Mouse (Mus musculus): ENCODE data around the gene Ptprm. TPM values are rescaled to one million over a fixed set of nuclear protein-coding genes. Genes with fewer than 3 reads are reported as not detected.

The Ptprm gene
- total RNA-seq, 2 experiments from 2014 or later, result 31.2 to 33.6 TPM

DNA sequence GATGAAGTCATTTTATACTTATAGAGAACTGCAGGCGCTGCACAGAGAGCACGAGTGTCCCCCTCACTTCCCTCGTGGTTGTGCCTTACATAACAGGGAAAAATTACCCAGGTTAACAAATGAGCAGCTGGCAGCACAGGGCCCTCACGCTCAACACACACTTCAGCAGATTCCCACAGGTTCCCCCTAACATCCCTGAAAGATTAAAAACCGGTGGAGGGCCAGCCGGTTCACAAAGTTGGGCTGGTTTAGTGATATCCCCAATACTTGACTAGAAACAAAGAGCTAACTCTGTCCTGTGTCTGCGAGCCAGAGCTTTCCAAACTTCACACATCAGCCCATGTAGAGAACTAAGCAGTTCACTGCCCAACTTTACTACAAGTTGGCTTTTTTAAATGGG, 3.7 kb downstream of the Ptprm start:
- DNase-seq, result no peak
- intact Hi-C loops (cut with DNase I; ENCODE audit: low total_unique reads), result loop anchor here (10.0 kb wide), 1 partner anchor 234 kb away; no protein-coding TSS in a partner anchor

DNA sequence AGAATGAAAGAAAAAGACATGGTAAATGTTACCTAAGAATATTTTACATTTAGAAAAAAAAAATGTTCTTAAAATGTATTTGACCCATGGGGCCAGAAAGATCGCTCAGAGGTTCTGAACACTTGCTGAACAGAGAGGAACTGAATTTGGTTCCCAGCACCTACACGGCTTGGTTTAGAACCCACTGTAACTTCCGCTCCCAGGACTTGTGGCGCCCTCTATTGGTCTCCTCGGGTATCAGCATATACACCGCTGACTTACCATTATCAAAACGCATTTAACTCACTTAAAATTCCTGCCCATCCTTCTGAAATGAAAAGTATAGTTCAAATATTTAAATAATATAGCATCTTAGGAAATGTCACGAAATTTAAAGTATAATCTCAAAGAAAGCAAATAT, 4.7 kb downstream of the Ptprm start:
- intact Hi-C loops (cut with DNase I; ENCODE audit: low total_unique reads), result no loop called here
- DNase-seq, result no peak

DNA sequence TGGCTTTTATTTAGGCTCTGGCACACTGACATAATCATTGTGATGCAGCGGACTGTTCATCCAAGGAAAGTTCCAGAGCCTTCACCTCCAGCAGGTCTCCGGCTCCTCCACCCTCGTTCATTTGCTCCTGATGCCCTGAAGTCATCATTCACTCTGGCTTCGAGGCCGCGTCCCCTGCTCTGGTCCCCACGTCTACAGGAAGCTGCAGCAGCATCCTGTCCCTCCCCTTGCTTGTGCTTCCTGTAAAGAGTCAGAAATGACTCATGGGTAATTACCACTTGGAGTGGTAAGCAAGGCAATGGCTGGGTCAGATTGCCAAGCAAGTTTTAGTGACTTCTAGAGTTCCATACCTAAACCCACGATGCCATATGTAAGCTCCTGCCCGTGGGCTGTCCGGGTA, 7.3 kb downstream of the Ptprm start:
- DNase-seq, result no peak
- intact Hi-C loops (cut with DNase I; ENCODE audit: low total_unique reads), result no loop called here

DNA sequence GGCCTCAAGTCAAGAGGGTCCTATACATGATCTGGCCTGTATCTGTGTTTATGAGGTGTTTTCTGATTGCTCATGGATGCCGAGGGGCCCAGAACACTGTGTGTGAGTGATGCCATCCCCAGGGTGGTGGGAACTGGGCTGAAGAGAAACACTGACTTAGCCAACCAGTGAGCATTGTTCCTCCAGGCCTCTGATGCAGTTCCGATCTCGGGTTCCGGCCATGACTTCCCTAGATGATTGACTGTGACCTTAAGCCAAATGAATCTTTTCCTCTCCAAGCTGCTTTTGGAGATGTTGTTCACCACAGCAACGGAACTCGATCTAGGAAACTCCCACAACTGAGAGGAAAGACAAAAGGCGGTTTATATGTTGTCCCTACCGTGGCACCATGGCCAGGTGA, 9.1 kb downstream of the Ptprm start:
- no peak for DNase-seq
- intact Hi-C loops (cut with DNase I; ENCODE audit: low total_unique reads), result no loop called here

DNA sequence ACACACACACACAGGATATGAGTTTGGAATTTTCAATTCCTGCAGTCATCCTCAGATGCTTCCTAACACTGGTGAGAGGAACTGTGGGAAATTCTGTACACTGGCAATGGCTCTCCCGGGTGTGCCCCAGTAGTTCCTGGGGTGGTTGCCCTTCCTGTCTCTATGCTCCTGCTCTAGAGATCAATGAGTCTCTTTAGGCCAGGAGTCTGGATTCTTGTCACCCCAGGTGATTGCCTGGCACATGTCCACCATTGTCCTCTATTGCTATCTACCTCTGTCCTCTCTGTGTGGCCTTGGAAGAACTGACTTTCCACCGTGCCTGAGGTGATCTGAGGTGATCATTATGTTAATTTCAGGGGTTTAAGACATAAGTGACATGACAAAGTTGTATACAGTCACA, 10.8 kb downstream of the Ptprm start:
- intact Hi-C loops (cut with DNase I; ENCODE audit: low total_unique reads), result no loop called here
- DNase-seq, result no peak

DNA sequence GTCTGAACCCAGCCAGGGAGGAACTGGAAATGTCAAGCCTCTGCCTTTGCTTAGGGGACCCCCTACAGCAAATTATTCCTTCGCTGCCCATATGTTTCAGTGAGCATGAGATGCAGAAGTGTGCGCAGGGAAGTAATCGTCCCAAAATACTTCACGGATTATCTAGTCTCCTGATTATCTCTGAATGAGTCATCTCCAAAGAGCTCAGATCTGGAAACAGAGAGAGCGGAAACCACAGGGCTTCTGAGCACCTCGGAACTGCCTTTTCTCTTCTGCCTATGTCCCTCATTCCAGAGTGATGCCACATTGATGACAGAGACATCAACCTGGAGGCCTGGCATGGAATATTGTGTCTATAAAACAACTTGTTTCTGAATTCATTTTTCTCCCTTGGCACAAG, 11.3 kb downstream of the Ptprm start:
- DNase-seq, result no peak
- intact Hi-C loops (cut with DNase I; ENCODE audit: low total_unique reads), result no loop called here

DNA sequence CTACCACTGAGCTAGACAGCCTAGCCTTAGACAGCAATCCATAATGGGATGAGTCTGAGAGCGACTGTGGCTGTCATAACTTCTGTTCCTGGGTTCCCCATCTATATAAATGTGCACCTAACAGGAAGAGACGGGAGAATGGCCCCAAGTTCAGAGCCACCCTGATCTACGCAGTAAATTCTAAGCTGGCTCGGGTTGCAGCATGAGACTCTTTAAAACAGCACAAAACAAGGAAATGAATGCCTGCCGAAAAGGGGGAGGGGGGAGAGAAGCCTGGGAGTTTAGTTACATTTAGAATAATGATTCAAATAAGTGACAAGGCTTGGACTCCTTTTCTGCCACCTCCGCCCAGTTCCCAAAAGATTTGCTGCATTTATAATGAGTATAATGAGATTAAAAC, 13.9 kb downstream of the Ptprm start:
- intact Hi-C loops (cut with DNase I; ENCODE audit: low total_unique reads), result no loop called here
- no peak for DNase-seq

DNA sequence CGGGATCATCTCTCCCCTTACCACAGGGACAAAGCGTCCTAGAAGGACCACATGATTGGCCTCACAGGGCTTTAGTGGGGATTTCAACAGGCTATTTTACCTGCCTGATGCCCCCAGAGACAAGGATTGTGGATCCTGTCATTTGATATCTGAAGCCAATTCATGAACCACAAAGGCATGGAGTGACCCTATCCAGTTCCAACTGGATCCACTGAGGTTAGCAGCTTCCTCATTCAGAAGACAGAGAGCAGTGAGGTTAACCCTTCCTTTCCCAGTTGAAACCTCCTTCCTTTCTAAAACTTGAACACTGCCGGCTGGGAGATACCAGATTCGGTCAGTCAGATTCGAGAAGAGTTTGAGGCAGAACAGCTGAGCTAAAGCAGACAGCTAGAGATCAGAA, 14.7 kb downstream of the Ptprm start:
- intact Hi-C loops (cut with DNase I; ENCODE audit: low total_unique reads), result no loop called here

DNA sequence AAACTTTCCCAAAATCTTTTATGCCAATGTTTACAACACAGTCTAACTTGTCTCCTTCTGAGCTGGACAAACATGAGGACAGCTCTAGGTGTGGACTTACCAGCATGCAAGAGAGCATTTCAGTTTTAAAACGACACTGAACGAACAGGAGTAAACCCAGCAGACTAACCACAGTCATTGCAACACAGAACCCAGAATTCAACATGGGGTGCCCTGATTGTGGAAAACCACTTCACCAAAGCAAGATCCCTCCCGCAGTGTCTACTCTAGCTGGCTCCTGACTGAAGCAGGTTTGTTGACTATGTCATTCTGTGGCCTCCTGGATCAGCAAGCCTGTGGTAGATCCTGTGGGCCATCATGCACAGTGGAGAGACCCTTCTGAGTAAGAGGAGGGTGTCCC, 19.9 kb downstream of the Ptprm start:
- no peak for DNase-seq
- intact Hi-C loops (cut with DNase I; ENCODE audit: low total_unique reads), result no loop called here

More for the DNA sequence above, 14.7 kb downstream of the Ptprm start:
- DNase-seq, result no peak

DNA sequence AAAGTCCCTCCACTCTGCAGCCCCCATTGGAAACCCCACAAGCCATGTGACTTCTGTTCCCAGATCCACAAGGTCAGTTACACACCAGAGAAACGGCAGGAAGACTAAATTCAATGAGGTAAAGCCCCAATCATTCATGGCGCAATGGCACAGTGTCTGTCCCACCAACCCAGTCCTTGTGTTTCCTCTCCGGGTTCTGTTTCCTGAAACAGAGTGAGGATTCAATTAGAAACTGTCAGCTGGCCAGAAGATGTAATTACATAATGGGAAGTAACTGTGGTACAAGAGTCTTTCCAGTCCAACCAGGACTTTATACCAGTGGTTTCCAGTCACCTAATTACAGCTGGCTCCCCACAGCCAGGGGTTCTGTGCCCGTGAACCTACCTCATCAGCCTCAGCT, 24.8 kb downstream of the Ptprm start:
- no peak for DNase-seq
- intact Hi-C loops (cut with DNase I; ENCODE audit: low total_unique reads), result no loop called here

DNA sequence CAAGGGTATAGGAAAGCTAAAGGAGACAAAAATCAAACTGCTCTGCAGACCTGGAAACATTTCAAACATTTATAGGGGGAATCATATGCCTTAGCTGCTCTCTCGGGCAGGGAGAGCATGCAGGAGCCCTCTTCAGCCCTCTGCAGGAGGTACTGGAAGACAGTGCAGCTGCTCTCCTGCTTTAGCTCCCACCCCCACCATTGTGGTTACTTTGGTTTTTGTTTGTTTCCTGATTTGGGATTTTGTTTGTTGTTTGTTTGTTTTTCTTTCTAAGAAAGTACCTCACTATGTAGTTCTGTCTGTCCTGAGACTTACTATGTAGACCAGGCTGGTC, 29.8 kb downstream of the Ptprm start:
- intact Hi-C loops (cut with DNase I; ENCODE audit: low total_unique reads), result no loop called here
- DNase-seq, result no peak

DNA sequence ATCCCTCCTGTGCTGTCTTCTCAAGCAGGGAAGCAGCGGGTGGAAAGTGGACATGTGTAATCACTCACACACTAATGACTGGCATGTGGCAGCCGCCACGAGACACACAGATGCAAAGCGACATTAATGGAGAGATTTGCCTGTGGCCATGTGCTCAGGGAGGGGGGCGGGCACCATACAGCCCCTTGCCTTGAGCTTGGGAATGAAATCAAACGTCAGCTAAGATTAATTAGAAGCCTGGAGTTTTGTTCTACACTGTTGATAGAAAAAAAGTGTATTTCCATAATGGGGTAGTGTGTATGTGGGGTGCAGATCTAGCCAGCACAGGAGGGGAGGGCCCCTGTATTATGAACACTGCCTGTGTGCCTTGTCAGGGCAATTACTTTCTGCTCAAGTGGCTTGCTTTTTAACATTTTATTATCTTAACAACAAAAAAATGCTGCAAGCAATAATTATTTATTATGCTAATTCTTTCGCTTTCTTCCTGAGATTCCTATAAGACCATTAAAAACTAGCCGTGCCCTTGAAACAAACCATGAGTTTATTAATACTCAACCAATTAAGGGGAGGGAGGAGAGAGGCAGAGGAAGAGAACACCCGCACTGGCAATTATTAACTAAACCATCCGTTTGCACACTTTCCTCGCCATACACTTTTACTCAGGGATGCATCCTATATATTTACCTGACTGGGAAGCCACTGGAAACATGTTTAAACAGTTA, 30.3 kb downstream of the Ptprm start:
- intact Hi-C loops (cut with DNase I; ENCODE audit: low total_unique reads), result no loop called here
- DNase-seq, result no peak

DNA sequence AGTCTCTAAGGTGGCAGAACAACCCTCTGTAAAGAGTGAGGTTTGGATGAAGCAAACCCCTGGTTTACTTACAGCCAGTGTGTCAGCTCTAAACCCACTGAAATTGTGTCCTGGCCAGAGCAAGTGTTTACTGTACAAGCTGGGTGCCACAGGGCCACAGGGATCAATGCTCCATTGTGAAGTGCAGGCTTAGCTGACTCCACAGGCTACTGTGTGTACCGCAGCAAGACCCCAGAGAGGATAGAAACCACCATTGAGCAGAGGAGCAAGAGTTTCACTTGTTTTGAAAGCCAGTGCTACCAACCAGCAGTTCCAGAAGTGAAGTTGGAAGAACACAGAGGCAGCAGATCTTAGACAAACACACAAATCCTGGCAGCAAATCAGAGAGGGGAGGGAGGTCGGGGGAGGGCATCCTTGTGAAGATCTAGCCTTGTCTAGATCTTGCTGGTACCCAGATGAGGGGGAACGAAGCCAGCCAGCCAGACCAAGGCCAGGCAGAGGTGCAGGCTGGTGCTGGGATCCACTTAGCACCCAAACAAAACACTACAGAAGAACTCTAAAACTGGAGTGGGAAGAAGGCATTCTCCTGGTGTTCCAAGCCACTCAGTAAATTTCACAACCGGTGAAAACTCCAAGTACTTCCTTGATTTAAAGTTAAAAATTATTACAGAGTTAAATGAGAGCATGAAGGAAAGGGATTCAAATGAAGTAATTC, 39.6 kb downstream of the Ptprm start:
- intact Hi-C loops (cut with DNase I; ENCODE audit: low total_unique reads), result no loop called here
- DNase-seq, result no peak

DNA sequence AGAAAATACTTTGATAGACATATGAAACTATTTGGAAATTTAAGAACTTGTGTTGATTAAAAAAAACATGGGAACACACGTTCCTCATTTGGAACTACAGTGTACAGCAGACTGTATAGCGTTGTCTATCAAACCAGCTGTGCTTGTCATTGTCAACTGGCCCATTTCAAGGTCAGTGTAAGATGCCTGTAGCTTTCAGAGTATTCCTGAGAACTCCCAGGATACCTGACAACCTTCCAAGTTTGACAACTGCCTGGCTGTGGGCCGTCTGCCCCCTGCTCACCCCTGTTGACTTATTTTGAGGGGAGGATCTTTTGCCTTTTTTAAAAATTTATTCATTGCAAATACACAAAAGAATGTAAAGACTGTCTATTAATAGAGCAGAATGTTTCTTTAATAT, 45.8 kb downstream of the Ptprm start:
- intact Hi-C loops (cut with DNase I; ENCODE audit: low total_unique reads), result no loop called here
- DNase-seq, result peak; percentile 14

DNA sequence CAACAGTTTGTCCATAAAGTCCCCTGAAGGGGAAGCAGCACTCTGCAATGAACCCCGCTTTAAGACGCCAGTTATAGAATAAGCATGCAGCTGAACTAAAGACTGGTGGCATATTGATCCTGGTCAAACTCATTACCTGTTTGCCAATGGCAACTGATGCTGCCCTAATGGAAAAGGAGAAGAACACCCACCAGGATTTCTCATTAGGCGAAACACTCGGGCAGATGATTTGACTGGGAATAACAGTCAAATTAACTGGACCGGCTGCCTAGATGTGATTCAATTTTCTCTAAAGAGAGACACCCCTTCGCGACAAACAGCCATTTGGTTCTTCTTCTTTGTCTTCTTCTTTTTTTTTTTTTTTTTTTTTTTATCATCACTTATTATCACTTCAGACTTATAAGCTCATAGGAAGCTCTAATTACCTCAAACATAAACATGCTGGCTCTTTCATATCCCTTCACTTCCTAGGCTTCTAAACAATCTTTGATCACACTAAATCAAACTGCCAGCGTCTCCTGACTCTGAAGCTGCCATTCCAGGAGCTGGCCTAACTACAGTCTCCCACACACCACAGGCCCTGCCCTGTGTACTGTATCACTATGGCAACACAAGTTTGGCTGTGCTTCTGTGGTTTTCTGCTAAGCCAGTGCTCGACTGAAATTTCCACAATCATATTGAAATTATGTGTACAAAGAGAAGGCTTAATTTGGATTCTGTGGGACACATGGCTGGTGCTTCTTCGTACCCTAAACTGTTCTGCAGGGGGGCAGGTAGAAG, 48.0 kb downstream of the Ptprm start:
- intact Hi-C loops (cut with DNase I; ENCODE audit: low total_unique reads), result no loop called here
- no peak for DNase-seq

DNA sequence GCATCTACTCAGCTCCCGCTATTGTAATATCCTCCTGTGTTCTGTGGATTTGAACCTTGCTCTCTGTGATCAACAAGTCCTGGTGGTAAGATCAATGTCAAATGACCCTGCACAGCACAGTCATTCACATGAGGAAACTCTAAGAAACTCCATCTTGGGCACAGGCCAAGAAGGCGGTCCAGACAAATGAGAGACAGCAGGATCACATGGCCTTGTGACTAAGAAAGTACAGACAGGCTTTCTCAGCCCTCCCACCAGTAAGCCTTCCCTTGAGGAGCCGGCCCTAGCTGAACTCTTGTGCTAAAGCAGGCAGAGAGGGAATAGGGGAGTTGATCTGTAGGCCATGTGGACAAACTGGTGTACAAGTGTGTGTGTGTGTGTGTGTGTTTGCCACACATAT, 49.4 kb downstream of the Ptprm start:
- peak; percentile 49 for DNase-seq
- intact Hi-C loops (cut with DNase I; ENCODE audit: low total_unique reads), result no loop called here

DNA sequence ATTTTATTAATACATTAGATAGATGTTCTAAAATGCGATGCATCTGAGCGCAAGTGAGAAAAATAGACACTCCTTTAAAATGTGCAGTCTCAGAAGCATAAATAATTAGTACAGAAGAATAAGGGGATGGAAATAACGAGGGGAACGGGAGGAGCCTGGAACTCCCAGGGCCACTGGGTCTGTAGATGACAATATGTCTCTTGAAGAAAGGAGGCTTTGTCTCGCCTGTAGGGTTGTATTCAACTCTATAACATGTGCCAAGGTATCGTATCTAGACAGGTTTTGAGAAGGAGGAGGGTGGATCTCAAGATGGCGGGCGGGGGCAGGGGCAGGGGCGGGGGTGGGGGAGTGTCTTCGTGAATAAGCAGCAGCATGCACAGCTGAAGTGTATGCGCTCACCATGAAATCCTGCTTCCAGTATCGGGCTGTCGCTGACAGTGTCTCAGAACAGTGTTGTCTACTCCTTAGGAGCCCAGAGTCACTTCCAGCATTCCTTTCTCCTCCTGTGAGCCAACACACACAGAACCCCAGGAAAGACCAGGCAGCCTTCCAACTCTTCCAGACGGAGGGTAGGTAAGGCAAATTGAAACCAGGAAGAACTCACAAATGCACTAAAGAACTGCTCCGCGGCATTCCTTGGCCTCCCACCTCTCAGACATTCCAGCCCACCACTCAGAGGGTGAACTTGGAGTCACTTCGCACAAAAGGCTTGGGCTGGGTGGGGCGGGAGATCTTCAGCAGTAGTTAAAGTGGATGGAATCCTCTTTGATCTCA, 50.7 kb downstream of the Ptprm start:
- intact Hi-C loops (cut with DNase I; ENCODE audit: low total_unique reads), result no loop called here
- DNase-seq, result no peak

DNA sequence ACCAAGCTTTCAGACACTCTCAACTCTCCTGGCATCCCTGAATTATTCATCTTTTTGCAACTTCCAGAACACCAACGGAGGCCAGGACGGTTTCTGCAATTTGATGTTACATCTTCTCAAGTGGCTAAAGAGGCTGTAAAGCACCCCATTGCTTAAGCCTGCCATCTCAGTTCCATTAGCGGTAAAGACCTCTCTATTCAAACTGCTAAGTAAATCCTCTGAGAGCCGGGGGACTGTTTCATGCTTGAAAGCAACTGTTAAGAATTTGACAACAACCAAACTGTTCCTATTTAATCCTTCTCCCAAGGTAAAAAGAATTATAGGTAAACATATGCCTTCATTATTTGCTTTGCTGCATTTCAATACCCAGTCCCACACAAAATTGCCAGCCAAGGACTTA, 51.7 kb downstream of the Ptprm start:
- intact Hi-C loops (cut with DNase I; ENCODE audit: low total_unique reads), result no loop called here

DNA sequence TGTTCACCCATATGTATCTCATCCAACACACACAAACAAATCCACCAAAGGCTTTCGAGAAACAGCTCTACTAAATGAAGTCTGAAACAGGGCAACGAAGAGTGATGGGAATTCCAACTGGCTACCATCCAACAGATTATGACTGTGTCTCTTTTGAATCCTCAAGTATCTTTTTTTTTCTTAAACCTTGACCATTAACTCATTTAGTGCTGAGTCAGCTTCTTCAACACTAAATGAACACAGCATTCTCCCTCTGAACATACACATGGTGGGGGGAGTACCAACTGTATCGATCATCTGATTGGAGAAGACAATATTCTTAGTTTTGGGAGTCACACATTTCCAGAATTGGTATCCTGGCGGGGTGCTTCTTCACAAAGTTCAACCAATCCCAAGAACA, 52.2 kb downstream of the Ptprm start:
- intact Hi-C loops (cut with DNase I; ENCODE audit: low total_unique reads), result no loop called here
- no peak for DNase-seq

More for the DNA sequence above, 51.7 kb downstream of the Ptprm start:
- no peak for DNase-seq

DNA sequence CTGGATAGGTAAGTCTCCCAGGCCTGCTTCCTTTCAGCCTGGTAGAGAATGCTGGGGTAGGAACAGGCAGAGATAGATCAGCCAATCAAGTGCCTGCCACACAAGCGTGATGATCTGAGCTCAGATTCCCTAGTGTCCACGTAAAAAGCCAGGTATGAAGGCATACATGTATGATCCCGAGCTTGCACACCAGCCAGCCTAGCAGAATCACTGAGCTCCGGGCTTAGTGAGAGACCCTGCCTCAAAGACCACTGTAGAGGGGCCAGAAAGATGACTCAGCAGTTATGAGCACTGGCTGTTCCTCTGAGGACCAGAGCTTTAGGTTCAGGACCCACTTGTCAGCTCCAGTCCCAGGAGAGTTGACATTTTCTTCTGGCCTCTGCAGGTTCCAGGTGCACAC, 52.9 kb downstream of the Ptprm start:
- intact Hi-C loops (cut with DNase I; ENCODE audit: low total_unique reads), result no loop called here
- no peak for DNase-seq

Data from gastrocnemius, postnatal 14 days (tissue).